Mouse (Mus musculus) G1E (cell line): ENCODE measurements around the gene Hpf1. TPM values are rescaled to one million over a fixed set of nuclear protein-coding genes. Genes with fewer than 3 reads are reported as not detected.
A peak's percentile ranks its signal among the peaks of the same experiment; 100 is the strongest.

Source experiments
- ATAC-seq: 2 replicates; pipeline ENCODE4 v1.8.0; 2016; ENCODE audit warnings: mild to moderate bottlenecking; ENCODE audit not compliant: insufficient number of reproducible peaks, poor library complexity, low FRiP score, severe bottlenecking; ENCODE audit errors: extremely low read depth
- DNase-seq: peaks from one replicate; pipeline ENCODE4 v3.0.0; 2012; ENCODE audit warnings: low spot score
- H3K27me3 ChIP-seq: 2 replicates; pipeline ENCODE4 v1.6.1; 2012; ENCODE audit warnings: mild to moderate bottlenecking, low read length, inconsistent platforms; ENCODE audit not compliant: insufficient read depth
- H3K36me3 ChIP-seq: replicated peaks from 2 replicates; pipeline ENCODE3; 2012; ENCODE audit warnings: mild to moderate bottlenecking, inconsistent platforms
- H3K4me1 ChIP-seq: 2 replicates; pipeline ENCODE4 v1.6.1; 2012; ENCODE audit warnings: low read depth, low read length, inconsistent platforms, mixed read lengths; ENCODE audit not compliant: insufficient read depth
- H3K4me3 ChIP-seq: 2 replicates; pipeline ENCODE4 v1.5.1; 2012; ENCODE audit warnings: low read depth, mild to moderate bottlenecking, inconsistent platforms, low read length, moderate library complexity, mixed read lengths
- H3K9me3 ChIP-seq: replicated peaks from 2 replicates; pipeline ENCODE4 v1.6.1; 2012; ENCODE audit warnings: inconsistent platforms
- CTCF ChIP-seq: IDR thresholded peaks from 2 replicates; pipeline ENCODE4 v1.5.1; 2012; ENCODE audit warnings: low read depth, low read length, inconsistent platforms, mixed read lengths
- GATA1 ChIP-seq: IDR thresholded peaks from 2 replicates; pipeline ENCODE4 v1.6.1; 2012; ENCODE audit warnings: borderline replicate concordance, low read length, inconsistent platforms, mixed read lengths
- GATA2 ChIP-seq: IDR thresholded peaks from 2 replicates; pipeline ENCODE4 v1.6.1; 2012; ENCODE audit warnings: low read depth, low read length, inconsistent platforms, borderline replicate concordance
- POLR2AphosphoS5 ChIP-seq: IDR thresholded peaks from 2 replicates; pipeline ENCODE4 v1.6.1; 2012; ENCODE audit warnings: low read depth, low read length, inconsistent platforms; ENCODE audit not compliant: insufficient replicate concordance
- TAL1 ChIP-seq: conservative IDR thresholded peaks from 2 replicates; pipeline ENCODE4 v1.6.1; 2012; ENCODE audit warnings: low read depth, low read length, inconsistent platforms, mixed read lengths
- polyA plus RNA-seq: library from polyadenylated mRNA; stranded (reverse); fragments of >175 nt; gene quantifications from 2 replicates; pipeline ENCODE4 v1.2.3, GENCODE M21; 2012
- total RNA-seq, 2 experiments: library from RNA; stranded (forward) in 1 of 2; stranded (reverse) in 1 of 2; fragments of 200-1000 nt in 1 of 2; fragments of >200 nt in 1 of 2; fragmentation: Nextera tagmentation in 1 of 2; gene quantifications; 2 replicates each; pipeline ENCODE4 v1.2.3; 2014 to 2017

The Hpf1 gene
- total and polyA plus RNA-seq, 3 experiments = 9.8 to 143 (median 125) TPM

- H3K4me3 ChIP-seq = peak overlapping the region; percentile 94
- peaks cover 41% of the 10 kb centered on the region for H3K36me3 ChIP-seq
- no peaks in the 10 kb centered on the region for H3K27me3 ChIP-seq
- peaks cover 63% of the 10 kb centered on the region for H3K4me1 ChIP-seq
- TF ChIP-seq GATA2 = no peak
- no peak for TF ChIP-seq GATA1
- no peak for TF ChIP-seq TAL1
- TF ChIP-seq CTCF = no peak
- no peak for TF ChIP-seq POLR2AphosphoS5
- DNase-seq (no peak), ATAC-seq (no peak)
- no peaks in the 10 kb centered on the region; the same call in 1 of the 2 replicates for H3K9me3 ChIP-seq
Observed at GRCm38 (mm10) chr8:60890520-60890874, 279 bp downstream of the Hpf1 start.

- TF ChIP-seq POLR2AphosphoS5 (no peak), CTCF (no peak), GATA1 (no peak), TAL1 (no peak), GATA2 (no peak)
- Histone ChIP-seq H3K27me3 (no peaks in the 10 kb centered on the region), H3K4me3 (peak overlapping the region; percentile 94; the same call in 1 of the 2 replicates), H3K4me1 (peaks cover 67% of the 10 kb centered on the region), H3K9me3 (no peaks in the 10 kb centered on the region; the same call in 1 of the 2 replicates), H3K36me3 (peaks cover 49% of the 10 kb centered on the region)
- DNase-seq = no peak
- ATAC-seq = no peak
Observed at GRCm38 (mm10) chr8:60891757-60892156, 1.5 kb downstream of the Hpf1 start.

GRCm38 (mm10) chr8:60895878-60896277, 5.7 kb downstream of the Hpf1 start:
- DNase-seq (peak; percentile 23), ATAC-seq (peak; percentile 69)
- Histone ChIP-seq H3K27me3 (no peaks in the 10 kb centered on the region), H3K4me1 (peaks cover 76% of the 10 kb centered on the region), H3K9me3 (no peaks in the 10 kb centered on the region; the same call in 1 of the 2 replicates), H3K4me3 (peak overlapping the region; percentile 30; the same call in 1 of the 2 replicates), H3K36me3 (peaks cover 87% of the 10 kb centered on the region)
- TF ChIP-seq TAL1 (no peak), CTCF (no peak), GATA2 (no peak), GATA1 (no peak), POLR2AphosphoS5 (no peak)

- DNase-seq (no peak), ATAC-seq (peak; percentile 37; the same call in 1 of the 2 replicates)
- Histone ChIP-seq H3K36me3 (peaks cover 86% of the 10 kb centered on the region), H3K27me3 (no peaks in the 10 kb centered on the region), H3K4me1 (peaks cover 35% of the 10 kb centered on the region), H3K4me3 (peak overlapping the region; percentile 44; the same call in 1 of the 2 replicates), H3K9me3 (no peaks in the 10 kb centered on the region)
- TF ChIP-seq CTCF = no peak
- no peak for TF ChIP-seq TAL1
- TF ChIP-seq GATA1 = no peak
- no peak for TF ChIP-seq POLR2AphosphoS5
- TF ChIP-seq GATA2 = no peak
Observed at GRCm38 (mm10) chr8:60900147-60900546, 9.9 kb downstream of the Hpf1 start.

- ATAC-seq (no peak), DNase-seq (no peak)
- H3K36me3 ChIP-seq = peaks cover 90% of the 10 kb centered on the region
- H3K4me3 ChIP-seq = no peak overlapping the region
- peaks cover 11% of the 10 kb centered on the region for H3K4me1 ChIP-seq
- H3K9me3 ChIP-seq = no peaks in the 10 kb centered on the region
- no peak for TF ChIP-seq TAL1
- no peak for TF ChIP-seq GATA2
- TF ChIP-seq CTCF = no peak
- TF ChIP-seq GATA1 = no peak
- no peak for TF ChIP-seq POLR2AphosphoS5
- H3K27me3 ChIP-seq = no peaks in the 10 kb centered on the region
Observed at GRCm38 (mm10) chr8:60912081-60912480, 21.9 kb downstream of the Hpf1 start.

GRCm38 (mm10) chr8:60912554-60912953, 22.3 kb downstream of the Hpf1 start:
- TF ChIP-seq POLR2AphosphoS5 (no peak), CTCF (no peak), GATA1 (no peak), GATA2 (no peak), TAL1 (no peak)
- Histone ChIP-seq H3K4me1 (peaks cover 11% of the 10 kb centered on the region), H3K4me3 (no peak overlapping the region), H3K9me3 (no peaks in the 10 kb centered on the region), H3K27me3 (no peaks in the 10 kb centered on the region), H3K36me3 (peaks cover 91% of the 10 kb centered on the region)
- no peak for ATAC-seq
- DNase-seq = no peak
